Mouse (Mus musculus) gonadal fat pad, adult 2 months (tissue): ENCODE measurements around the gene Slc43a2. TPM values are rescaled to one million over a fixed set of nuclear protein-coding genes. Genes with fewer than 3 reads are reported as not detected.

ENCODE experiments used
- DNase-seq: peaks from one replicate; pipeline ENCODE4 v3.0.0-alpha.2; 2012; ENCODE audit warnings: low read depth
- polyA plus RNA-seq: library from polyadenylated mRNA; depleted of rRNA; stranded (reverse); fragments of >200 nt; gene quantifications from 2 replicates; pipeline ENCODE4 v1.2.3, GENCODE M21; 2012

Gene Slc43a2
- polyA plus RNA-seq, 1 experiment, result 23.8 TPM

- no peak for DNase-seq
Observed at GRCm38 (mm10) chr11:75571126-75571990, 39.9 kb downstream of the Slc43a2 start.

GRCm38 (mm10) chr11:75572301-75572791 lies 40.9 kb downstream of the Slc43a2 start:
- no peak for DNase-seq

GRCm38 (mm10) chr11:75572854-75573650 lies 41.6 kb downstream of the Slc43a2 start:
- DNase-seq, result no peak

GRCm38 (mm10) chr11:75574378-75575123 lies 43.1 kb downstream of the Slc43a2 start:
- no peak for DNase-seq

- no peak for DNase-seq
Observed at GRCm38 (mm10) chr11:75575560-75576123, 44.1 kb downstream of the Slc43a2 start.

GRCm38 (mm10) chr11:75578609-75579008 lies 47.1 kb downstream of the Slc43a2 start:
- no peak for DNase-seq

GRCm38 (mm10) chr11:75581495-75582149 lies 50.1 kb downstream of the Slc43a2 start:
- no peak for DNase-seq

- no peak for DNase-seq
Observed at GRCm38 (mm10) chr11:75583521-75583920, 52.0 kb downstream of the Slc43a2 start.

- no peak for DNase-seq
Observed at GRCm38 (mm10) chr11:75585061-75585460, 53.6 kb downstream of the Slc43a2 start.

- DNase-seq, result no peak
Observed at GRCm38 (mm10) chr11:75585978-75586377, 54.5 kb downstream of the Slc43a2 start.

- DNase-seq, result no peak
Observed at GRCm38 (mm10) chr11:75586963-75587362, 55.5 kb downstream of the Slc43a2 start.

GRCm38 (mm10) chr11:75587493-75588284 lies 56.2 kb downstream of the Slc43a2 start, which contains the start of gene Pitpna:
Pitpna (plus strand) TSS chr11:75588097.
- no peak for DNase-seq

- DNase-seq, result no peak
Observed at GRCm38 (mm10) chr11:75588285-75588941, 56.9 kb downstream of the Slc43a2 start.

- DNase-seq, result no peak
Observed at GRCm38 (mm10) chr11:75592612-75593011, 61.1 kb downstream of the Slc43a2 start.

- DNase-seq, result no peak
Observed at GRCm38 (mm10) chr11:75594431-75594830, 62.9 kb downstream of the Slc43a2 start.

- no peak for DNase-seq
Observed at GRCm38 (mm10) chr11:75595404-75595803, 63.9 kb downstream of the Slc43a2 start.

GRCm38 (mm10) chr11:75595816-75596215 lies 64.3 kb downstream of the Slc43a2 start:
- no peak for DNase-seq

GRCm38 (mm10) chr11:75596726-75597255 lies 65.3 kb downstream of the Slc43a2 start:
- DNase-seq, result no peak

- no peak for DNase-seq
Observed at GRCm38 (mm10) chr11:75598004-75598403, 66.5 kb downstream of the Slc43a2 start.
